Mouse (Mus musculus) adrenal gland (tissue): ENCODE results near the gene Smg9.

Source experiments
- intact Hi-C: fragments of 180-260 bp; cut with DNase I; formaldehyde crosslinking; loops from one replicate; pipeline ENCODE4 v1.15.1; 2025
- long read RNA-seq, 2 experiments: library from polyadenylated mRNA; unstranded; transcript quantifications; one replicate each; pipeline ENCODE4 v2.0.0; 2020; ENCODE audit warnings: borderline replicate concordance in 1 of 2; ENCODE audit not compliant: insufficient replicate concordance in 1 of 2

Smg9 gene
- long read RNA-seq, experiment 1, transcript Smg9-201 (14 exons, 2,242 nt), result major isoform, 5 of 10 reads
- long read RNA-seq, experiment 1, partial matches to known transcripts, result 2 of 10 reads
- long read RNA-seq, experiment 1, other reads (novel, unspliced or antisense), result 3 of 10 reads
- long read RNA-seq, experiment 2, partial matches to known transcripts, result 6 of 11 reads
- long read RNA-seq, experiment 2, other reads (novel, unspliced or antisense), result 3 of 11 reads

DNA sequence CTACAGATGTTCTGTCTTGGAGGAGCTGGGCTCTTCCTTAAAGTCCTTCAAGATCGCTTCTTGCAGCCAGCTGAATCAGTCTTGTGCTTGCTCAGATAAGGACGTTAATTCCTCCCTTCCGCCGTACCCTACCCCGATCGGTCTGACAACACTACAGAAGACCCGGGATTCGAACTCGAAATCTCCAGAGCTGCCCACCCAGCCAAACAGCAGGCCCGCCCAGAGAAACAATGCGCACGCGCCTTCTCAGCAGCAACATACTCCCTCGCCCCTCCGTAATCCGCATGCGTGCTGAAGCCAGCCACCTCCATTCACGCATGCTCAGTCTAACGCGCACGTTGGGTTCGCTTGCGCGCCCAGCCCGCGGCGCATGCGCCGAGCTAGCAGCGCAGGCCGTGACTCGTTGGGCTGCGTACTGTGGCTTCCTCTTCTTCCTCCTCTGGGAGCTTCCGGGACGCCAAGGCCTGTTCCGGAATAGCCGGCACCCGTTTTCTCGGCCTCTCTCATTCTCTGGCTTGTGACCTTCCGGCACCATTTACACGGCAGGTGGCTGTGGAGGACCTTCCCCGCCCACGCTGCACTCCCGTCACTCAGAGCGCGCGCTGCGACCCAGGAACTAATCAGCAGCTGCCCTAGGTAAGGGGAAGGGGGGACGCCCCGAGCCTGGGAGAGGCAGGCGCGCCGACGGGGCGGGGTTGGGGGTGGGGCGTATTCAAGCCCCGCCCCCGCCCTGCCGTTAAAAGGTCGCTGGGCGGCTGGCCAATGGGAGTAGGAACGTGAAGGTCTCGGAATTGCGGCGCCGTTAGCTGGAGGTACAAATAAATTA is at the start of gene Smg9:
Smg9 (plus strand) TSS at position 364 of the 826 bp plus-strand sequence.
- intact Hi-C loops, result no loop called here

GRCm38 (mm10) chr7:24355646-24356045 is 43.8 kb upstream of the Smg9 start:
- intact Hi-C loops, result no loop called here

GRCm38 (mm10) chr7:24356081-24356480 is 43.3 kb upstream of the Smg9 start:
- intact Hi-C loops, result no loop called here

GRCm38 (mm10) chr7:24357899-24358298 is 41.5 kb upstream of the Smg9 start:
- intact Hi-C loops, result no loop called here

GRCm38 (mm10) chr7:24359269-24359668 is 40.1 kb upstream of the Smg9 start:
- intact Hi-C loops, result no loop called here

DNA sequence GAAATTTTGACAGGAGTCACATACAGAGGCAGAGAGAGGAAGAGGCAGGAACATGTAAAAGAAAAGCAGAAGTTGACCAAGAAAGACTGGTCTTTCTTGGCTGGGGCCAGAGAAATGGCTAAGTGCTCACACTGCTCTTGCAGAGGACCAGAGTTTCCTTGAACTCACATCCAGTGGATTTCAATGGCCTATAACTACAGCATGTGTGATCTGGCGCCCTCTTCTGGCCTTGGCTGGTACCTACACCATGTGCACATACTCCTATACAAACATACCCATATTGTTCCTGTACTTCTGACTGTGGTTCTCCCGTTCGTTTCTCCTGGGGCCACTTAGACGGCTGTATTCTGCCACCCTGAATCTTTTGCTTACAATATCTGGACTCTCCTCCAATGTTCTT is 38.4 kb upstream of the Smg9 start:
- intact Hi-C loops, result no loop called here

DNA sequence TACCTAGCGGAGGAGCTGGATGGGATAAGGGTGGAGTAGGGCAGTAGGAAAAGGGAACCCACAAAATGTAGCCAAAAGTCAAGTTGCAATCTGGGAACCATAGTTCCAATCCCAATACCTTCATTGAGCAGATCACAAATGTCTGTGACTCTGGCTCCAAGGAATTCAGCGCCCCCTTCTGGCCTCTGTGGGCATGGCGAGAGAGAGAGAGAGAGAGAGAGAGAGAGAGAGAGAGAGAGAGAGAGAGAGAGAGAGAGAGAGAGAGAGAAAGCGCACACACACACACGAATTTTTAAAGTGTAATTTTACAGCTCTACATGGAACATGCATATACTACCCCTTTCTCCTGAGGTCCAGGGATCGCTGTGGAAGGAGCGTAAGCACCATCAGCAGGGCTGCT is 36.2 kb upstream of the Smg9 start:
- intact Hi-C loops, result no loop called here

GRCm38 (mm10) chr7:24364827-24365226 is 34.6 kb upstream of the Smg9 start:
- intact Hi-C loops, result loop anchor here (2.0 kb wide), 2 partner anchors 20 to 42 kb away; no protein-coding TSS in a partner anchor

DNA sequence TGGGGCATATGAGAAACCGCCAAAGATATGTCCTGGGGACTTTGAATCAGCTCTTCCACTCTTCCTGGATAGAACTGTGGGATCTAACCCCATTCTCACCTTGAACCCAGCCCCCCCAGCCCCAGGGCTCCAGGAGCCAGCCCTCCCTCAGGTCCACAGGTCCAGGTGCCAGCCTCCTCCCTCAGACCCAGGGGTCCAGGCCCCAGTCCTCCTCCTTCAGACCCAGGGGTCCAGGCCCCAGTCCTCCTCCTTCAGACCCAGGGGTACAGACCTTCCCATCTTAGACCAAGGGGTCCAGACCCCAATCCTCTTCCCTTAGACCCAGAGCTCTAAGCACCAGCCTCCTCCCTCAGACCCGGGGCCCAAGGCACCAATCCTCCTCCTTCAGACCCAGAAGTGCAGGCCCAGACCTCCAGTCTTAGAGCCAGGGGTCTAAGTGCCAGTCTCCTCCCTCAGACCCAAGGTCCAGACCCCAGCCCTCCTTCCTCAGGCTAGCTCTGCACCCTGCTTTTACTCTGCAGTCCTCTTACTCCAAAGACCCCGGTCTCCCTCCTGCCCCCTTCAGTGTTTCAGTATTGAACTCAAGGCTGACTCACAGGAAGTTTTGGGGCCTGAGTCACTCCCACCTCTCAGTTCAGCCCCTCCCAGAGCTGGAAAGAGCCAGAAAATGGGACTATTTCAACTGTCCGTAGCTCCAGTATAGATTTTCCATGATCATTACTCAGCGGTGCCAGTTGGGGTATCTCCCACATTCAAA is 34.0 kb upstream of the Smg9 start:
- intact Hi-C loops, result loop anchor here (2.0 kb wide), 2 partner anchors 19 to 41 kb away; no protein-coding TSS in a partner anchor

DNA sequence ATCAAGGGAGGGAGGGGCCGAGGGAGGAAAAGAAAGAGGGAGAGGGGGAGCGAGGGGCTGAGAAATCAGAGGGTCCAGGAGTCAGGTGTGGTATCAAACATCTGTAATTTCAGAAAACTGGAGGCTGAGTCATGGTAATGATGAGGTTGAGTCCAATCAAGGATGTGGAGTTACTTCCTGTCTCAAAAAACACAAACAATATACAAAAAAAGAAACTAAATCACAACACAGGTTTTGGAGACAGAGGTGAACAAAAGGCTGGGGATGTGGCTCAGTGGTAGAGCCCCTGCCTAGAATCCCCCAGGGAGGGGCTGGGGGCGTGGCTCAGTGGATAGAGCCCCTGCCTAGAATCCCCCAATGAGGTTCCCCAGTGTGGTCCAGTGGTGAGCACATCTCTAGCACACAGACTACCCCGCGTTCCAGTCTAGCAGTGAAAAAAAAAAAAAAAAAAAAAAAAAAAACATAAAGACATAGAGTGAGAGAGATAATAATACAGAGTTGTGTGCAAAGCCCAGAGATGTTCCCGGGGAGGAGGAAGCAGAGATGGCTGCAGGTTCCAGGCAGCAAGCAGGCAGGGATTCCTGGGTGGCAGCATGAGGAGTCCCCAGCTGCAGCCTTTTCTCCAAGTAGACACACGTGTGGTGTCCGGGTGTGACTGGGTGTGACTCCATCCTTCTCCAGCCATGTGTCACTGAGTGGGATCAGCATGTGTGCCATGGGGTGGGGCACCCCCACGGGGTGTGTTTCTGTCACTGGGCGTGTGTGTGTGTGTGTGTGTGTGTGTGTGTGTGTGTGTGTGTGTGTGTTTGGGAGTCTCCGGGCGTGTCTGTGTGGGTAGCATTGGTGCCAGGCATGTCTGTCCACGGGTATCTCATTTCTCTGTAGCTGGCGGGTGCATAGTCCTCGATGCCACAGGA is 32.4 kb upstream of the Smg9 start:
- intact Hi-C loops, result no loop called here

DNA sequence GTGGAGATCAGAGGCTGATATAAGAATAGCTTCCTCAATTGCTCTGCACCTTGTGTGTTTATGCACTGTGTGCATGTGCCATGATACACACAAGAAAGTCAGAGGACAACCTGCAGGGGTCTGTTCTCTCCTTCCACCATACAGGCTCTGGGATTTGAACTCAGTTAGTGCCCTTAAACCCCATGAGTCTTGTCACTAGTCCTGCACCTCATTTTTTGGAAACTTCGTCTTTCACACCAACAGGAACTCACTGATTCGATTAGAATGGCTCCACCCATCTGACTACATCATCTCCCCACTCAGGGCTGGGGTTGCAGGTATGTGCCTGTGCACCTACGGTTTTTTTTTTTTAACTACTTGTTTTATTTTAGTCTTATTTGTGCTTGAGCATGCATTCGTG is 31.2 kb upstream of the Smg9 start:
- intact Hi-C loops, result no loop called here

- intact Hi-C loops, result no loop called here
Observed at GRCm38 (mm10) chr7:24368946-24369345, 30.5 kb upstream of the Smg9 start.

- intact Hi-C loops, result no loop called here
Observed at GRCm38 (mm10) chr7:24369731-24370541, 29.5 kb upstream of the Smg9 start, which contains the start of gene Kcnn4. Gene Kcnn4, plus strand, starts transcription at chr7:24370263.

GRCm38 (mm10) chr7:24371012-24371808 is 28.2 kb upstream of the Smg9 start:
- intact Hi-C loops, result no loop called here

DNA sequence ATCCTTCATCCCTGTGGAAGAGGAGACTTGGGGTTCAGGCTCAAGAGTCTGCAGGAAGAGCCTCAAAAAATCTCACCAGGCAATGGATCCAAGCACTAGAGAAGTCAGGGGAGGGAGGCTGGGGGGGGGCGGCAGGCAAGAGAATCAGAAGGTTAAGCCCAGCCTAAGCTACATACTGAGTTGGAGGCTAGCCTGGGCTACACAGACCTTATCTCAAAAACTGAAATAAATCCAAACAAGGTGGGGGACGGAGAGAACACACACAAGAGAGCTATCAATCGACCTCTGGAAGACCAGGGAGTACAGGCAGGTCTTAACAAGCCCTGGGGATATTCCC is 27.6 kb upstream of the Smg9 start:
- intact Hi-C loops, result no loop called here

DNA sequence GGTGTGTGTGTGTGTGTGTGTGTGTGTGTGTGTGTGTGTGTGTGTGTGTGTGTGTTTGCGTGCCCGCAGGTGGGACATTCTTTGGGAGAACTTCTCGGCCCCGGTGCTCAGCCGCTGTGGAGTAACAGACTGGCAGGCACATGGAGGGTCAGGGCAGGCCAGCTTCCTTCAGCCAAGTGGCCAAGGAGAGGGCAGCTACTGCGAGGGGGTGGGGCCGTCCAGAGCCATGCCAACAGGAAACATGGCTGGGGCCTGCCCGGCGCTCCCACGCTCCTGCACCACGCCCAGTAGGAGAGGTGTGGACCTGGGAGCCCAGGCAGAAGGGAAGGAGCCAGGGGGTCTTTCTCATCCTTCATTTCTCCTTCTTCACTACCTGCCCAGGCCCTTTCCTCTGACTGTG is 27.1 kb upstream of the Smg9 start:
- intact Hi-C loops, result no loop called here

- intact Hi-C loops, result no loop called here
Observed at GRCm38 (mm10) chr7:24372786-24373185, 26.6 kb upstream of the Smg9 start.

GRCm38 (mm10) chr7:24373538-24374379 is 25.7 kb upstream of the Smg9 start:
- intact Hi-C loops, result no loop called here
